Mouse (Mus musculus): Measurements from ENCODE around the gene Abhd12.

DNA sequence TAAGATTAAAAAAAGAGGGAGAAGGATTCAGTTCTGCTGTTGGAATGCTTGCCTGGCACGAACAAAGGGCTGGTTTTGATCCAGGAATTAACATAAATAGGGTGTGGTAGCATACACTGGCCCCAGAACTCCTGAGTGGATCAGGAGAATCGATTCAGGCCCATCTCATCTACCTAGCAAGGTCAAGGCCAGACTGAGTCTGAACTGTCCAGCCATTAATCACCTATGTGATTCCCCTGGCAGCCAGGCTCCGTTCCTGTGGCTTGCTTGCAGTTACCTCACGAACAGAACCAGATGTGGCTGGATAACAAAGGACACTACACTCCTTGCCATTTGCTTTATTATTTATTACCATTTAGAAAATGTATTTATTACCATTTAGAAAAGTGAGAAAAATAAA lies 111.2 kb downstream of the Abhd12 start:
- no peak for TF ChIP-seq POLR2A (IDR thresholded peaks at IDR 0.05; ENCODE audit: low read depth, low read length)
- no peak for TF ChIP-seq CTCF (IDR thresholded peaks at IDR 0.05; ENCODE audit: extremely low read depth, insufficient read depth, insufficient read length, insufficient replicate concordance)
